Mouse (Mus musculus) embryo, embryonic 11.5 days (tissue): ENCODE data around the gene Defb22.

Experiments used
- DNase-seq: peaks from one replicate; pipeline ENCODE4 v3.0.0-alpha.2; 2012; ENCODE audit warnings: low read depth, low spot score

Gene Defb22

DNA sequence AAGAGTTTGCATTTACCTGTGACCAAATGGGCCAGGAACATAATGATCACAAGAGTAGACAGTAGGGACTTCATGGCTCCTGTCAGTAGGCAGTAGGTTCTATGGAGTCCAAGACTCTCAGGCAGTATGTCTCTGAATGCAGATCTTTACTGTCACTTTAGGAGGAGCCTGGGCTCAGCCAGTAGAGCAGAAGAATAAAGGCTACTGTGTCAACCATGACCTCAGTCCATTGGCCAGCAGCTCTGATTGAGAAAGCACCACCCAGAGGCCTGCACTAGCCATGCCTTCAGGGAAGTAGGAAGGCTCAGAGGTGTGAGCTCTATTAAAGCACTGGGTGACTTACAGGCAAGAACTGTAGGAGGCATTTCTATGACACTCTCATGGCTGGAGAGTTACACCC lies at the start of gene Defb22:
Defb22 (minus strand) TSS at position 101 of the 400 bp plus-strand sequence.
- DNase-seq = no peak

DNA sequence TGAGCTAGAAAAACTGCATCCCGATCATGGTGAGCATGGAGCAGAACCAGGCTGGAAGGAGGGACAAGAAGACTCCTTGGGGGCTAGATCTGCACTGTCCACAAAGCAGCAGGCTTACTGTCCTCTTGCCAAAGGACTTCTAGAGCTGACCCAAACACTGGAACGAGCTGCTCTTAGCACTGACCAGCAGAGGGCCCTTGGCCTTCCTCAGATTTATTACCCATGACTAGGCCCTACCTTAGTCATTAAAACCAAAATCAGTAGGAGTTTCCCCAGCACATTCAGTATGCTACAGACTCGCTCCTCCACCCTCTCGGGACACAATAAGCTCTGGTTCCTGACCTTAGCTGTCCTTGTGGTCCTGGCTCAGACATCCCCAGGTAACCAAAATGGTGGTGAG lies 28.0 kb upstream of the Defb22 start, which contains the start of gene Defb28:
Defb28 (plus strand) TSS at position 275 of the 400 bp plus-strand sequence.
- DNase-seq = no peak

DNA sequence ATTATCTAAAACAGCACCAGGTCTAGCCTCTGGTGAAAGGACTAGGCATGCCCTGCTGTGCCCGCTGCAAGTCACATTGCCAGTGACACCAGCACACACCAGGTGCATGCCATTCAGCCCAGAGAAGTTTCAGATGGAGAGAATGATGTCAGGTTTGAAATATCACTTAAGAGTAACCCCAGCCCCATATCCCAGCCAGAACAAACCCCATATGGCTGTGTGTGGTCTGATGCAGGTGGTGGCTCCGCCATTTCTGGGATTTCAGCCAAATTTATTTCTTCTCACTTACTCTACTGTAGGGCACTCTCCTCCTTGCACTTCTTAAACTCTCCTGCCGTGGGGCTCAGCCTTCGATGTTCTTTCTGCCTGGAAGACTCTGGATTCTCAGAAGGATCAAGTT lies 26.1 kb upstream of the Defb22 start:
- no peak for DNase-seq

DNA sequence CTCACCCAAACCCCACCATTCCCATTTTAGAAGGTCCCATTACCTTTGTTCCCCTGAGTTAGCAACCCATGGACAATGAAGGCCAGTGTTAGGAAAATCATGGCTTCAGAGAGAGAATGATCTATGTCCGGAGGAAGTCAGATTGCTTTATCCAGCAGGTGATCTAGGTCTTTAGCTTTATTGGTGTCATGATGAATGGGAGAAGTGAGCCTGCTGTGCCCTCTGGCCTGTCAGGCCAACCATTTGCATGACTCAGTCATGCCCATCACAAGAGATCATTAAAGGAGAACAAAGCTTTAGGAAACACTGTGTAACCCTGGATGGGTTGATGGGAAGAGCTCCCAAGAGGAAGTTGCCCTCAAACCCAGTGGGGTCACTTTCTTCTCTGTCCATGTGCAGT lies 21.7 kb upstream of the Defb22 start, which contains the start of gene Defb26:
Defb26 (minus strand) TSS at position 101 of the 400 bp plus-strand sequence.
- DNase-seq = no peak

DNA sequence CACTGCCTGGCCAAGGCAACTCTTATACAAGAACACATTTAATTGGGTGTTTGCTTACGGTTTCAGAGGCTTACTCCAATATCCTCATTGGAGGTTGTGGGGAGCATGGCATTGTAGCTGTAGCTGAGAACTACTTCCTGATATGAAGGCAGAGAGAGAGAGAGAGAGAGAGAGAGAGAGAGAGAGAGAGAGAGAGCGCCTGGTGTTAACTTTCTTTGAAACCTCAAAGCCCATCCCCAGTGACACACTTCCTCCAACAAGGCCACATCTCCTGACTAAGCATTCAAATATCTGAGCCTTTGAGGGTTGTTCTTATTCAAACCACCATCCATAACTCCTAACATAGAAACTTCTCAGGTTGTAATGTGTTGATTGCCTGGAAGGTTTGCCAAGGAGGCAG lies 14.0 kb upstream of the Defb22 start:
- no peak for DNase-seq

DNA sequence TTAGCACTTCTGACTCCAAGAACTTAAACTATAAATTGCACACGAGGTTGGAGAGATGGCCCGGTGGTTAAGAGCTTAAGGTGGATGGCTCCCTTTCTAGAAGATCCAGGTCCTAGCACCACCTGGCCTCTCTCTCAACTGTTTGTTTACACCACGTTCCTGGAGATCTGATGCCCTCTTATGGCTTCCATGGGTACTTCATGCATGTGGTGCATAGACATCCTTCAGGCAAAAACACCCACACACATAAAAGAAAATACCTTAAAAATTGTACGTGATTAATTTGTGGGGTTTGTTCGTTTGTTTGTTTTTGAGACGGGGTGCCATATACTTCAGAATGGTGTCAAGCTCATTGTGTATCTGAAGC lies 10.9 kb upstream of the Defb22 start:
- no peak for DNase-seq

DNA sequence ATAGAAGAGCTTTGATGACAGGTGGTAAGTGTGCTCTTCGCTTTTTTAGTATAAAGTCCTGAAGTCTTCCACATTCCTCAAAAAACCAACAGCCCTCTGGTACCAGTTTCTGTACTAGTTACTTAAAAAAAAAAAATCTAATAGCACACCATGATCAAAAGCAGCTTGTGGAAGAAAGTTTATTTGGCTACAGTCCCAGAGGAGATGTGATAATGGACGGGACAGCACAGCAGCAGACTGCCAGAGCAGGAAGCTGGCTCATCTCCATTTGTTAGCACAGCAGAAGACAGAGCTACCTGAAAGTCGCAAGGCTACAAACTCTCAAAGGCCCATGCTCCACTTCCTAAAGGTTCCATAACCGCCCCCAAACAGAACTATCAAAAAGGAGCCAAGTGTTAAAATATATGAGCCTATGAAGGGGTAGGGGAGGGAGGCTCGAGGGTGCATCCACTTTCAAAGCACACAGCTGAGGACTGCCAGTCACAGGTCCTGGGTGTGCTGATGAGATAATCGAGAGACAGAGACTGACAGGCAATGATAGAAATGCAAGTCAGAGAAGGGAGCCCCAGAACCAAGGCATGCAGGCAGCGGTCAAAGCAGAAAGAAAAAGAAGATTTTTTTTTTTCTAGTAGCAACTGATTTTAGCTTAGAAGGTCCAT lies 10.4 kb upstream of the Defb22 start:
- DNase-seq = no peak

DNA sequence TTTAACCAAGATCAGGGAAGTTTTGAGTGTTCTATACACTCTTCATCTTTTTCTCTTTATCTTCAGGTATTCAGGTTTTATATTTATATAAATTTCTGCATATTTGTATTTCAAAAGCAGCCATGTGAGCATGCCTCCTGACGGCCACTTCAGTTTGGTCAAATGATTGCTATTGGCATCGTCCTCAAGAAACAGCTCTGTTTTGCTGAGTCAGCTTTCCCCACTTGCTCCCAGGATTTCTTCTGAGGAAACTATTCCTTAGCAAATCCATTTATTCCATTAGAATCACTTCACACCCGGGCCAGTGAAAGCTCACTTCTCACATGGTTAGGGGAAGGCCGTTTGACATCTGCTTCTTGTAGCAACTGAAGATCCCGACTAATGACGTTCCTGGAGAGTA lies 8.1 kb upstream of the Defb22 start:
- no peak for DNase-seq

DNA sequence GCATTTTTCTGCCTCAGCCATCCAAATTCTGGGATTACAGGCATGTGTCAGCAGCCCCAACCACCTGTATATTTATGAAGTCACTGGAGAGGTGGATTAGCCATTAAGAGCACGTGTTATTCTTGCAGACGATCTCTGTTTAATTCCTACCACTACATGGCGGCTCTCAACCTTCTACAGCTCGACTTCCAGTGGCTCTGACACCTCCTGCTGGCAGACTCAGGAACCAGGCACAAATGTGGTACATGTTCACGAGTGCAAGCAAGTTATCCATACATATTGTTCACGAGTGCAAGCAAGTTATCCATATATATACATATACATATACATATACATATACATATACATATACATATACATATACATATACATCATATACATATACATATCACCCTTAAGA lies 3.2 kb upstream of the Defb22 start:
- DNase-seq = no peak

DNA sequence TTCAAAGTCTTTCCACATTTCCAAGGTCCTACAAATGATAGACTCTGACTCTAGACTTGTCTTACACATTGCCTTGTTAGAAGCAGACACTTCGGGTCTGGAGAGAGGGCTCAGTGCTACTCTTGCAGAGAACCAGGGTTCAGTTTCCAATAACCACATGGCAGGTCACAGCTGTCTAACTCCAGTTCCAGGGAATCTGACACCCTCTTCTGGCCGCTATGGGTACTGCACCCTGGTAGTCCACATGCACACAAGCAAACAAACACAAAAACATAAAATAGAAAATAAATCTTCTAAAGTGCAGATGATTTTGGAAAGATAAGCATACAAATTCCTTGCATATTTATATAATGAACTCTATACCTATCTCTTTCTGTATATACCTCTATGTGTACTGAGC lies 2.9 kb downstream of the Defb22 start:
- no peak for DNase-seq

DNA sequence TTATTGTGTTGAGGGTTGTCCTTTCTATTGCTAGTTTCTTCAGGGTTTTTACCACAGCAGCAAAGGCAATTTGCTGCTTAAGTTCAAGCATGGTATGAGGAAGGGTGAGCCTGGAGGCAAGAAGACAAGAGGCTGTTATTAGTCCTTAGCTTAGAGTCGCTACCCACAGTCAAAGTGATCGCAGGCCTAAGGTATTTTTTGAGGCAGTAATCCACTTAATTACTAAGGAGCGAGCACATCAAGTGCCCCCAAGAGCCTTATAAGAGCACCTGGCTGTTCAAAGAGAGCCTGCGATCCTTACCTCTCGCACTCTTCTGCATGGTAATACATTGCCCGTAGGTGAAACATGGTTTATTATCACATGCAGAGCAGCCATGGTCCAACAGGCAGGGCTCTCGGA lies 8.2 kb downstream of the Defb22 start:
- DNase-seq = no peak

DNA sequence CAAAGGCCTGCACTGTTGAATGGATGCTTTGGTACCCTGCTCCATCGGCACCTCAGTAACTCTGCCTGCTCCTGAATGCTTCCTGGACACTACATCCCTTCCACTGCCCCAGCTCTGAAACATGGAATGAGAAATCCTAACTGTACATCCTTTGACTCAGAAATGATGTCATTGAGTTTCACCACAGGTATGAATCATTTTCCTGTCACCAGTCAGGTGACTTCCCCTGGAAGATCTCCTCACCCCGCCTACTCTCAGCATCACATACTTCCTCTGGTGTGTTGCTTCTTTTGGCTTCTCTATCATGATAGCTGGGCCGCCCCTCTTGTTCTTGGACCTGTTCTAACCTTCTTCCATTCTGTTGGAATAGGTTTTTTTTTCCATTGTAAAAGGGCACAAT lies 9.1 kb downstream of the Defb22 start:
- no peak for DNase-seq

DNA sequence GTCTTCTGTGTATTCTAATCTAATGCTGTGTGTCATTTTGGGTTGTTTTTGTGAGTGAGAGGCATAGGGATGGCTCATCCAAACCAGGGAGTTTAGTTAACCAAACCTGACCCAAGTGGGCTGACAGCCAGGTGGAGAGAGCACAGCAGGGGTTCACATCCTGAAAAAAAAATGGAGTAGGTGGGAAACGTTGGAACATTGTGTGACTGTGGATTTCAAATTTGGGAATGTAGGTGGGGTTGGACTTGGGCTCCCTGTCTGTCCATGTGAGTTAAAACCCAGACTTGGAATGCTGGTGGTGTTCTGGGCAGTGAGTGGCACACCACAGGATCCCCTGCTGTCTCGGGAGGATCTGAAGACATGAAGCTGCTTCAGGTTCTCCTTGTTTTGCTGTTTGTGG lies 13.2 kb downstream of the Defb22 start, which contains the start of gene Defb20:
Defb20 (plus strand) TSS at position 301 of the 400 bp plus-strand sequence.
- DNase-seq = no peak

DNA sequence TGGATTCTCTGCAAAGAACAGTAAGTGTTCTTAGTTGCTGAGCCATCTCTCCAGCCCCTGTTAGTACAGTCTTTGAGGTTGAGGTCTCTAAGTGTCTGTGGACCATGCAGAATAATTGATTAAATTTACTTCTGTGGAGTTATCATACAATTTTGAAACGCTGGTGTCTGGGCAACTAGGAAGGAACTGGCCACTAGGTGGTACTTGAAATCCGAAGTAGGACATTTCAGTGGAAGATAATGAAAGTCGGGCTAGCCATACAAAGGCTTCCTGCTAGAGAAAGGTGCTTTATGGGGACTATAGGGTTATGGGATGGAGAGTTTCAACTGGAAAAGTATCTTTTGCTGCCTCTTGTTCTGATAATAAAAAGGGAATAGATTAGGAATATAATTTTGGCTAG lies 17.5 kb downstream of the Defb22 start:
- no peak for DNase-seq

DNA sequence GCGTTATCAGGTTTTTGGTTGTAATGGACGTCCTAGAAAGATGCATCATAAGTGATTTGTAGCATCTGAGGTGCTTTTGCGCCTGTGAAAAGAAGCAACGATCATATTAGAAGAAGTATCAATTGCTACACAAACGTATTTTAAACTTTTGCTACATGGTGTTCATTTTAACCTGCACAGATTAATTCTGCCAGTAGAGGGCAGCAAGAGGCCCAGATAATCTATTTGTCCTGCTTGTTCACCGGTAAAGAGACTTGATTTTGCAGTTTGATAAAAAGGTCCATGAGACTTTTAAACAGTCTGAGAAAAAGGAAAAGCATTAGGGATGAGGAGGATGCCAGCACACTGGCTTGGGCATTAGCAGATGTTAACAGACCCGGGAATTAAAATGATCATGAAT lies 19.0 kb downstream of the Defb22 start:
- DNase-seq = peak; percentile 30

DNA sequence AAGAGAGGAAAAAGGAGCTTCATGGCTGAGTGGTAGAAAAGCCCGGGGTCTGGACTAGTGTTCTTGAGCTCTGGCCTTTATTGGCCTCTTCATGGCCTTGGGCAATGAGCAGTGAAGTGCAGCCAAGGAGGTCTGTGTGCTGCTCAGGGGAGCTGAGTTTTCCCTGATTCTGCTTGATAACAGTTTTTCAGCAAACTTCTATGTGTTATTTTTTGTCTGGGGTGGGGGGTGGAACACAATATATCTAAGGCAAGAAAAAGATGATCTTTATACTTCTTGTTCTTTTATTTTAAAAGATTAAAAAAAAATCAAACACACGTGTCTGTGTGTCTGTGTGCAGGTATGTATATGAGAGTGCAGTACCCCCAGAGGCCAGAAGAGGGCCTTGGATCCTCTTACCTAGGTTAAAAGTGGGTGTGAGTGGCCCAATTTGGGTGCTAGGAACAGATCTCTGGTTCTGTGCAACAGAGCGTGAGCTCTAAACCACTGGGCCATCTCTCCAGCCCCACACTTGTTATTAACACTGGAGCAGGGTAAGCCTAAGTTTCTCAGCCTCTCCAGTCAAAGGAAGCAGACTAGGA lies 25.3 kb downstream of the Defb22 start, which contains the start of gene Defb23:
Defb23 (minus strand) TSS at position 51 of the 581 bp plus-strand sequence.
- DNase-seq = no peak

DNA sequence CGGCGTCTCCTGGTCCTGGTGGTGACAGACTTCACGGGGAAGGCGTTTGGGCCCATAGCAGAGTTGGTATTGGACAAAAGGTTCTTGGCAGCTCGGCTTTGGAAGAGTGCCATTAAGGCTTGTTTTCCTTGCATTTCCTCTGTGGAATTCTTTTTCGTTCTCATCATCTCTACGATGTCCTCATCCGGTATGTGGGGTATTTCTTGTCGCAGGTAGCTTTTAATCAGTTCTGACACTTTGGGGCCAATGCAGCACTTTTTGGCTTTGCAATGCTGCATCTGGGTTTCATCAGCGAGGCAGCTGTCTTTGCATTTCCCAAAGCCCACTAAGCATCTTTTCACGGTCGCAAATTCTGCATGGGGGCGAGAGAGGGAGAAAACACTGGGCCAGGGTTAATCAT lies 30.7 kb downstream of the Defb22 start:
- DNase-seq = no peak

DNA sequence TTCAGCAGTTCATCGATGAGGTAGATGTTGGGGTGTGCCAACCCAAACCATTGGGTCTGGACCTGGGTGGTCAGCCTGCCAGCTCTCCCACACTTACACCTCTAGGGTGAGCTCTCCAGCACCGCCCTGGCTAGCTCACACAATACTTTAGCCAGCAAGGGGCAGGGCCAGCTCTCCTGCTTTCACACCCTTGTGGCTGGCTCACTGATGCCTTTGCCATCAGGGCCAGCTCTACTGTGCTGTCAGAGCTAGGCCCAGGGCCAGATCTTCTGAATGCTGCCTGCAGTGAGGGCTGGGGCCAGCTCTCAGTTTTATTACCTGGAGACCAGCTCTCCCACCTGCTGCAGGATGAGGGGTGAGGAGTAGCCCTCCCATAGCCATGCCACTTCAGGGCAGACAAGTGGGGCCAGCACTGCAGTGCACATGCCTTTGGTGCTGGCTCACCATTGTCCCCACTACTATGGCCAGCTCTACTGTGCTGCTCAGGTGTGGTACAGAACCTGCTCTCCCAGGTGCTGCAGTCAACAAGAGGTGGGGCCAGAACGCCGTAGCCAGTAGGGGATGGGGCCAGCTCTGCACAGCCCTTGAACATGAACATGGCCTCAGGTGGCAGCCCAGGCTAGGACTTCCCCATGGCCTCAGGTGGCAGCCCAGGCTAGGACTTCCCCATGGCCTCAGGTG lies 37.7 kb downstream of the Defb22 start:
- DNase-seq = no peak

DNA sequence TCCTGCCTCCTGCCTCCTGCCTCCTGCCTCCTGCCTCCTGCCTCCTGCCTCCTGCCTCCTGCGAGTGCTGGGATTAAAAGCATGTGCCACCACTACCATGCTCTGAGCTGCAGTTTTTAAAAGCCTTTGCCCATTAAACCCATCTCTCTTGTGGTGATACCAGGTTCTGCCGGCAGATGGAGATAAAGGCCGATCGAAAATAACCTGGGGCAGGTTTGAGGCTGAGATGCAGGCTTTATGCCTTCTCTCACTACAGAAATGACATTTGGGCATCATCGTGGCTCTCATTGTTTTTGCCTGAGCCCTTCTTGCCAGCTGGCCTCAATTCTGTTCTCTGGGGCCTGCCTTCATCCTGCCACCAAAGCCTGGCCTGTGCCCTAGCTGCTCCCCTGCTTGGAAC lies 39.7 kb downstream of the Defb22 start:
- peak; percentile 61 for DNase-seq

DNA sequence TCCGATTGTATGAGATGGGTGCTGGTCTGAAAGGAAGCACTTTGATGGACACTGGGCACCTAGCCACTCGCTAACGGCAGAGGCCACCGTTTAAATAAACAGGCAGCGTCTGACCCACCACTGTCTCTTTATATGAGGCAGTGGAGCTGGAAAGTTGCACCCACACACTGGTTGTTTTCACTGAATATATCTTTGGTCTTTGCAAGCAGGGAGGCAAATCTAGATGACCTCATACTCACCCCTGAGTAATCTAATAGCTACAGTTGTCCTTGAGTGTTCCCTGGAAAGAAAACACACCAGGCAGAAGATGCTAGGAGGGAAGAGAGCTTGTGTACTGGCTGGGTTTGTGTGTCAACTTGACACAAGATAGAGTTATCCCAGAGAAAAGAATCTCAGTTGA lies 42.5 kb downstream of the Defb22 start:
- DNase-seq = no peak

DNA sequence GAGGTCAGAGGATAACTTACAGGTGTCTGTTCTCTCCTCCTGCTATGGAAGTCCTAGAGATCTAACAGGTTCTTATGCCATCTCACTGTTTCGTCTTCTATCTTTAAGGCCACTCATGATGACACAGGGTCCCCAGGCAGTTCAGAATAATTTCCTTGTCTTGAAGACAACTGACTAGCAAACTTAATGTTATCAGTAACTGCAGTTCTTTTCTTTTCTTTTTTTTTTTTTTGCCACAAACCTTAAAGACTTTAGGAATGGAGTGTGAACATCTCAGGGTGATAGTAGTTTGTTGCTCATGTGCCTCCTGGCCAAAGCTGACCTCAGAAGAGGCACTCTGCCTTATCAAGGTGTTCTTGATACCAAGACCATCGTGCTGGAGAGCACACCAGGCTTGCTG lies 43.3 kb downstream of the Defb22 start:
- no peak for DNase-seq

DNA sequence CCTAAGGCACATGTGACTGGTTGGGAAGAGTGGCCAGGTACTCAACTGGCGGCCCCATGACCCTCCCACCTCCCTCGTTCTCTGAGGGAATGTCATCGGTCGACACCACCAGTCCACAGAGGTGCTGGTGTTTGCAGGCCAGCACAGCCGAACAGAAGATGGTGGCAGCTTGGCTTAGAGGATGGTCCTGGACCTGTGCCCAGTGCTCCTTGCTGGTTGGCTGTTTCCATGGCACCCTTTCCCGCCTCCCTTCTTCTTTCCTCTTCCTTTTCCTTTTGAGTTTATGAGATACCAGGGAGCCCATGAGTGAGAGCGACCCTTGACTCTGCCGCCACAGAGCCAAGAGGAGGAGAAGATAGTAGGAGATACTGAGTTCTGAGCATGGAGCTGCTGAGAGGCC lies 46.7 kb downstream of the Defb22 start:
- DNase-seq = no peak

DNA sequence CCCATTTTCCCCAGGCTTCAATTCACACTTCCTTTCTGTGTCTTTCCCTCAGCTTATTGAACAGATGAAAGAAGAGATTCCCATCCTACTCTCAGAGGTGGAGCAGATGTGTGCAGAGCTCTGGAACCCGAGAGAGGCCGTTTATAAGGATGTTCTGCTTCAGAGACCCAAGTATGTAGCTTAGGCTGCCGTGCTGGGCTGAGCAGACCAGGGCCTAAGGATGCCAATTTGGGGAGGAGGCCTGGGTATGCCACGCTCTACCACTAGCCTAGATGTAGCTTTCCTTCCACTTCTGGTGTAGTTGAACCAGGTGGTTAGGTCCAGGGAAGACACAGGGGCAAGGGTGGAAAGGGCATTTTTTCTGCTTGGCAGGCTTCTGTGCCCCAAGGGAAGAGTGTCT lies 47.6 kb downstream of the Defb22 start:
- DNase-seq = no peak
